Mouse (Mus musculus) forebrain, embryonic 15.5 days (tissue): Measurements from ENCODE around the gene Gm49711. TPM values are rescaled to one million over a fixed set of nuclear protein-coding genes. Genes with fewer than 3 reads are reported as not detected.

ENCODE experiments used
- ATAC-seq: fragments of 200-750 bp; cut with Nextera tagmentation; replicated peaks from 2 replicates; pipeline ENCODE4 v1.8.0; 2017; ENCODE audit warnings: mild to moderate bottlenecking, moderate TSS enrichment, moderate library complexity
- H3K27ac ChIP-seq: fragments of 300-500 bp; sonication (generic); replicated peaks from 2 replicates; pipeline ENCODE4 v1.5.1; 2015; ENCODE audit warnings: mild to moderate bottlenecking, inconsistent platforms
- H3K27me3 ChIP-seq: fragments of 300-500 bp; sonication (generic); 2 replicates; pipeline ENCODE4 v1.6.1; 2015; ENCODE audit warnings: inconsistent platforms
- H3K36me3 ChIP-seq: fragments of 300-500 bp; sonication (generic); 2 replicates; pipeline ENCODE4 v1.6.1; 2015; ENCODE audit warnings: mild to moderate bottlenecking, inconsistent platforms
- H3K4me1 ChIP-seq: fragments of 300-500 bp; sonication (generic); 2 replicates; pipeline ENCODE4 v1.6.1; 2015; ENCODE audit warnings: inconsistent platforms
- H3K4me2 ChIP-seq: fragments of 300-500 bp; sonication (generic); replicated peaks from 2 replicates; pipeline ENCODE4 v1.6.1; 2015; ENCODE audit warnings: mild to moderate bottlenecking, inconsistent platforms
- H3K4me3 ChIP-seq: fragments of 300-500 bp; sonication (generic); 2 replicates; pipeline ENCODE4 v1.5.1; 2015; ENCODE audit warnings: mild to moderate bottlenecking, inconsistent platforms
- H3K9ac ChIP-seq: fragments of 300-500 bp; sonication (generic); replicated peaks from 2 replicates; pipeline ENCODE4 v1.6.1; 2015; ENCODE audit warnings: mild to moderate bottlenecking, inconsistent platforms
- H3K9me3 ChIP-seq: fragments of 300-500 bp; sonication (generic); 2 replicates; pipeline ENCODE4 v1.6.1; 2016; ENCODE audit warnings: inconsistent platforms
- whole genome bisulfite sequencing: fragments of 180-500 bp; shearing (Covaris S2); methylation state at CpG from one replicate; pipeline ENCODE4 v1.1.7; 2015; ENCODE audit warnings: mixed read lengths; 5-methylcytosine and 5-hydroxymethylcytosine counted together
- polyA plus RNA-seq: library from polyadenylated mRNA; unstranded; fragments of >200 nt; fragmentation: Nextera tagmentation; extraction: Ambion mirVana; gene quantifications from 2 replicates; pipeline ENCODE4 v1.2.1, GENCODE M21; 2015

Gene Gm49711
- polyA plus RNA-seq = 0.42 and 0.57 TPM in 2 replicates

- Histone ChIP-seq H3K4me3 (peak within 1 kb of the TSS; percentile 95), H3K36me3 (peaks cover 4% of the 10 kb centered on the region), H3K9ac (peak within 1 kb of the TSS; percentile 82), H3K27me3 (no peaks in the 10 kb centered on the region), H3K9me3 (no peaks in the 10 kb centered on the region), H3K4me2 (peak within 1 kb of the TSS; percentile 51), H3K27ac (peak within 1 kb of the TSS; percentile 88), H3K4me1 (peaks cover 26% of the 10 kb centered on the region)
- peak; percentile 94 for ATAC-seq
- under 1% methylated on average over 97 of the region's 99 CpGs for WGBS
Observed at GRCm38 (mm10) chr16:92057852-92058643, at the start of gene Gm49711, which contains the start of the genes Mrps6 and Slc5a3. Gene Gm49711, plus strand, starts transcription at chr16:92058316. Gene Mrps6, plus strand, starts transcription at chr16:92058270. Gene Slc5a3, plus strand, starts transcription at chr16:92058322.

DNA sequence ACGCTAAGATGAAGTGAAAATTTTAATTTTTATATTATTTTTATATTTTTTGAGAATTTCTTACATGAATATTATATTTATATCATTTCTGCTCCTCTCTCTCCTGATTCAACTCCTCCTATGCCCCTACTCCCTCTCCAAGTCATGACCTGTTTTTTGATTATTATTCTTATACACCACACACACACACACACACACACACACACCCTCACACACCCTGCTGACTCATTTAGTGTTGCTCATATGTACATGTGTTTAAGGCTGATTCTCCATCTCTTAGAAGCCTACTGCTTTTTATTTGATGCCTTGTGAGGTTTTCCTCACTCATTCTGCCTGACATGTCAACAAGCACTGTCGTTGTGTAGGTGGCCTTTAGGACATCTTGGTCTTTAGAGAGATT is 48.5 kb upstream of the Gm49711 start:
- no peak overlapping the region for H3K27ac ChIP-seq
- H3K9me3 ChIP-seq = no peaks in the 10 kb centered on the region
- 91% methylated on average over 2 of the region's 2 CpGs for WGBS
- H3K4me1 ChIP-seq = no peaks in the 10 kb centered on the region
- no peak overlapping the region for H3K9ac ChIP-seq
- no peaks in the 10 kb centered on the region for H3K36me3 ChIP-seq
- no peaks in the 10 kb centered on the region for H3K27me3 ChIP-seq
- ATAC-seq = no peak
- no peak overlapping the region for H3K4me2 ChIP-seq
- no peak overlapping the region for H3K4me3 ChIP-seq

GRCm38 (mm10) chr16:92016792-92017191 is 41.3 kb upstream of the Gm49711 start:
- no peak overlapping the region for H3K27ac ChIP-seq
- no peaks in the 10 kb centered on the region for H3K36me3 ChIP-seq
- no peaks in the 10 kb centered on the region for H3K9me3 ChIP-seq
- peaks cover 10% of the 10 kb centered on the region for H3K4me1 ChIP-seq
- no peaks in the 10 kb centered on the region for H3K27me3 ChIP-seq
- H3K4me3 ChIP-seq = no peak overlapping the region
- no peak overlapping the region for H3K4me2 ChIP-seq
- ATAC-seq = no peak
- 91% methylated on average over 8 of the region's 8 CpGs for WGBS
- no peak overlapping the region for H3K9ac ChIP-seq

DNA sequence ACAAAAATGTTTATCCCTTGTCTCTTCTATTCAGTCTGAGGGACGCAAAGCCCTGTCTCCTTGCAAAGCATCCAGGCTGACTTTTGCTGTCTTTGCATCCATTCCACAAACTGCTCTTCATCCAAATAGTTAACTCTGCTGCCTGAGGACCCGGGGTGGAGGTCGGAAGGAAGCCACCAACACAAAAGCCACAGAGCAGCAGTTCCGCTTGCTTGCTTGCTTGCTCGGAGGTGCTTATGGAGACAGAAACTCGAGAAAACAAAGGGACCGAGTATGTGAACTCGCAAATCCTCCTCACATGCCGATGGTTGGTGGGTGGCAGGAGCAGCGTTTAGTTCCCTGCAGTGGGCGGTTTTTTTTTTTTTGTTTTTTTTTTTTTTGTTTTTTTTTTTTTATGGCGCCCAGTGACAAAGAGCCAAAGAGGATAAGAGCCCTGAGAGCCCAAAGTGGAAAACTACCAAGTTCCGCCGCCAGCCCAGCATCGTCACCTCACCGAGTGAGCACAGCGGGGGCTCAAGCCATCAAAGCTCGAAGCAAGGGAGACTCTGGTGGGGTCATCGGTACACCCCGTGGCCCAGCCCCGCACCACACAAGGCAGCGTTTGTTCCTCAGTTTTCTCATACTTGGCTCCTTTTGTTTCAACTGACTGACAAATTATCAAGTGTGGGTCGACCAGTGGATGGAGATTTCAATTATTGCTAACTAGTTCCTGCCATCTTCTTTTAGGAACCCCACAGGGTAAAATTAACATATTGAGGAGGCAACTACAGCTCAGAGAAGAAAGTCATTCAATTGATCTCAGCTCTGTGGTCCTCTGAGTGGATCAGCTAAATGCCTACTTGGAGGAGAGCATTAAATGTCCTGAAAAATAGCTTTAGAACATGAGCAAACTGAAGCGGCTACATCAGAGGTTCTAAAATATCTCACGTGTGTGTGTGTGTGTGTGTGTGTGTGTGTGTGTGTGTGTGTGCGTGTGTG is 38.7 kb upstream of the Gm49711 start:
- no peaks in the 10 kb centered on the region for H3K27me3 ChIP-seq
- 5% methylated on average over 26 of the region's 26 CpGs for WGBS
- peak overlapping the region; percentile 38 for H3K4me3 ChIP-seq
- peaks cover 10% of the 10 kb centered on the region for H3K4me1 ChIP-seq
- H3K9ac ChIP-seq = peak overlapping the region; percentile 46
- no peaks in the 10 kb centered on the region for H3K36me3 ChIP-seq
- ATAC-seq = peak; percentile 68
- peak overlapping the region; percentile 59 for H3K4me2 ChIP-seq
- no peaks in the 10 kb centered on the region for H3K9me3 ChIP-seq
- peak overlapping the region; percentile 41 for H3K27ac ChIP-seq

DNA sequence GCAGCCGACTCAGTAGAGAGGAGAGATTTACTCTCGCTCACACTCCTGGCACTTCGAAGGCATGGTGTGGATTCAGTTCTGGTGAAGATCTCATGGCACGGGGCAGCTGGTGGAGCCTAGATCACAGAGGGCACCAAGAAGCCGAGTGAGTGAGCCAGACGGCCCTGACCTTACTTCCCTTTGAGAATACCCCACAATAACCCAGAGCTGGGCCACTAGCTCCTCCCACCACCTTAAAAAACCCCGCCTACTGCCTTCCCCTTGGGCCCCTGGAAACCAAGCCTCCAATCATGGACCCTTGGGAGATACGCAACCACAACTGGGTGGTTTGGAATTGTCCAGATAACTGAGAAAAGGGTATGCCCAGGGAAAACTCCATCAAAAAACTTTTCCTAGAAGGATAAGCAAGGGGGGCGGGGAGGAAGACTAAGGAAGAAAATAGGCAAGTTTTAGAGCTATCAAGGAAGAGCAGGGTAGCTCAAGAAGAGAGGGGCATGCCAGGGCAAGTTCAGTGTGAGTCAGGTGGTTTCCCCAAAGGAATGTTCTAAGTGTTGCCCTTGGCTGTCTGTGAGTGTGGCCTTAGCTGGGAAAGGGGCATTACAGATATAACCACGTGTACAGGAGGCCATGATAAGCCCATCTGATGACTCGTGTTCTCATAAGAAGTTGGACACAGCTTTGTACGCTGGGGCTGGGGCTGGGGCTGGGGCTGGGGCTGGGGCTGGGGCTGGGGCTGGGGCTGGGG is 36.3 kb upstream of the Gm49711 start:
- no peak overlapping the region for H3K4me2 ChIP-seq
- H3K9ac ChIP-seq = no peak overlapping the region
- H3K27me3 ChIP-seq = no peaks in the 10 kb centered on the region
- peaks cover 10% of the 10 kb centered on the region for H3K4me1 ChIP-seq
- ATAC-seq = no peak
- H3K36me3 ChIP-seq = no peaks in the 10 kb centered on the region
- H3K27ac ChIP-seq = no peak overlapping the region
- 85% methylated on average over 12 of the region's 12 CpGs for WGBS
- no peak overlapping the region for H3K4me3 ChIP-seq
- no peaks in the 10 kb centered on the region for H3K9me3 ChIP-seq

GRCm38 (mm10) chr16:92022494-92023283 is 35.4 kb upstream of the Gm49711 start:
- Histone ChIP-seq H3K4me2 (no peak overlapping the region), H3K27me3 (no peaks in the 10 kb centered on the region), H3K27ac (no peak overlapping the region), H3K9me3 (no peaks in the 10 kb centered on the region), H3K36me3 (no peaks in the 10 kb centered on the region), H3K9ac (no peak overlapping the region), H3K4me1 (peaks cover 10% of the 10 kb centered on the region), H3K4me3 (no peak overlapping the region)
- no peak for ATAC-seq
- WGBS = 64% methylated on average over 20 of the region's 20 CpGs

GRCm38 (mm10) chr16:92033286-92033685 is 24.8 kb upstream of the Gm49711 start:
- Histone ChIP-seq H3K36me3 (no peaks in the 10 kb centered on the region), H3K27me3 (no peaks in the 10 kb centered on the region), H3K9ac (no peak overlapping the region), H3K27ac (no peak overlapping the region), H3K4me2 (no peak overlapping the region), H3K4me1 (no peaks in the 10 kb centered on the region), H3K9me3 (no peaks in the 10 kb centered on the region), H3K4me3 (no peak overlapping the region)
- ATAC-seq = no peak
- WGBS = 82% methylated on average over 3 of the region's 3 CpGs

GRCm38 (mm10) chr16:92034676-92035075 is 23.4 kb upstream of the Gm49711 start:
- H3K4me3 ChIP-seq = no peak overlapping the region

GRCm38 (mm10) chr16:92036701-92037100 is 21.4 kb upstream of the Gm49711 start:
- H3K9me3 ChIP-seq = no peaks in the 10 kb centered on the region
- H3K27ac ChIP-seq = no peak overlapping the region
- no peaks in the 10 kb centered on the region for H3K27me3 ChIP-seq
- no peaks in the 10 kb centered on the region for H3K4me1 ChIP-seq
- no peak overlapping the region for H3K4me2 ChIP-seq
- no peak overlapping the region for H3K9ac ChIP-seq
- 84% methylated on average over 8 of the region's 8 CpGs for WGBS
- no peak for ATAC-seq
- no peak overlapping the region for H3K4me3 ChIP-seq
- H3K36me3 ChIP-seq = no peaks in the 10 kb centered on the region

More at GRCm38 (mm10) chr16:92034676-92035075, 23.4 kb upstream of the Gm49711 start:
- Histone ChIP-seq H3K4me1 (no peaks in the 10 kb centered on the region), H3K9me3 (no peaks in the 10 kb centered on the region), H3K4me2 (no peak overlapping the region), H3K27me3 (no peaks in the 10 kb centered on the region), H3K36me3 (no peaks in the 10 kb centered on the region), H3K27ac (no peak overlapping the region), H3K9ac (no peak overlapping the region)
- WGBS = 74% methylated on average over 5 of the region's 5 CpGs
- no peak for ATAC-seq

- Histone ChIP-seq H3K27me3 (no peaks in the 10 kb centered on the region), H3K9ac (no peak overlapping the region), H3K4me2 (no peak overlapping the region), H3K36me3 (no peaks in the 10 kb centered on the region), H3K27ac (no peak overlapping the region), H3K9me3 (no peaks in the 10 kb centered on the region), H3K4me3 (no peak overlapping the region), H3K4me1 (no peaks in the 10 kb centered on the region)
- ATAC-seq = no peak
- 90% methylated on average over 21 of the region's 21 CpGs for WGBS
Observed at GRCm38 (mm10) chr16:92037891-92038607, 20.1 kb upstream of the Gm49711 start.
